Comparison of ENCODE assay signal across 10 mouse cellular contexts in genomic region chr12:85106292-85106691, GRCm38 (mm10). TPM values are rescaled to one million over a fixed set of nuclear protein-coding genes. Genes with fewer than 3 reads are reported as not detected.
A peak's percentile ranks its signal among the peaks of the same experiment; 100 is the strongest.
DNase-seq lines count a peak whose midpoint lies in the region; ATAC-seq lines count a peak whose summit lies in the region.
"Had no signal": no experiment of that assay in that cellular context is flagged by ENCODE, and none has a peak within 500 bp of the region (broad histone marks: within the 10 kb centered on the region; RNA-seq: fewer than 3 reads in every experiment).

No protein-coding gene starts in this region.

- H3K4me3 ChIP-seq in heart, embryonic 15.5 days: 0 out of 2 replicates have a peak overlapping the region, but pooled peaks have one; percentile 7
- peak overlapping the region; percentile 20 for H3K4me3 ChIP-seq in limb, embryonic 13.5 days

- no peaks in the 10 kb centered on the region for H3K36me3 ChIP-seq in heart, embryonic 15.5 days
- no peaks in the 10 kb centered on the region for H3K36me3 ChIP-seq in limb, embryonic 13.5 days

- WGBS in heart, embryonic 15.5 days: 6% methylated on average over 8 of the region's 8 CpGs
- WGBS in limb, embryonic 13.5 days: 1% methylated on average over 8 of the region's 8 CpGs

- peak overlapping the region; percentile 48 for H3K4me2 ChIP-seq in heart, embryonic 15.5 days
- H3K4me2 ChIP-seq in limb, embryonic 13.5 days (replicated peaks): peak overlapping the region; percentile 52

- no peak overlapping the region for H3K9ac ChIP-seq in heart, embryonic 15.5 days
- peak overlapping the region; percentile 50; the same call in 1 of the 2 replicates for H3K9ac ChIP-seq in limb, embryonic 13.5 days

- ATAC-seq in heart, embryonic 15.5 days (replicated peaks; ENCODE audit: insufficient number of reproducible peaks, insufficient read depth, low FRiP score, low read depth): no peak
- no peak for ATAC-seq in limb, embryonic 13.5 days (ENCODE audit: low FRiP score, low read depth)

- no peaks in the 10 kb centered on the region for H3K27me3 ChIP-seq in heart, embryonic 15.5 days
- H3K27me3 ChIP-seq in limb, embryonic 13.5 days: no peaks in the 10 kb centered on the region

- no peak for DNase-seq in heart, postnatal 25 days (ENCODE audit: low spot score)
- peak; percentile 24 for DNase-seq in thymus, postnatal 0 days (ENCODE audit: low spot score)
- DNase-seq in thymus, postnatal 36 days: no peak
- DNase-seq in yolk sac, embryonic 10.5 days (ENCODE audit: low spot score): peak; percentile 26
- DNase-seq in cerebellum, adult 11-12 months: no peak
- DNase-seq in urinary bladder, postnatal 14 days (ENCODE audit: low spot score): no peak
- DNase-seq: kidney, postnatal 4 days had no signal

- H3K27ac ChIP-seq in heart, embryonic 15.5 days: no peak overlapping the region
- no peak overlapping the region for H3K27ac ChIP-seq in limb, embryonic 13.5 days

- intact Hi-C loops in heart, postnatal 25 days (cut with DNase I): no loop called here

- no peaks in the 10 kb centered on the region for H3K9me3 ChIP-seq in heart, embryonic 15.5 days (replicated peaks)
- no peaks in the 10 kb centered on the region for H3K9me3 ChIP-seq in limb, embryonic 13.5 days

- peaks cover 16% of the 10 kb centered on the region for H3K4me1 ChIP-seq in heart, embryonic 15.5 days (replicated peaks)
- H3K4me1 ChIP-seq in limb, embryonic 13.5 days: peaks cover 20% of the 10 kb centered on the region

RNA-seq across cellular contexts. Expression of gene Prox2, which starts 4.3 kb away (rescaled TPM):
- 2.5 TPM in 2 replicates for polyA plus RNA-seq in heart, embryonic 15.5 days (2015; fragmentation: Nextera tagmentation; extraction: Ambion mirVana)
- total RNA-seq in heart, postnatal 25 days (2021): 1 to 10 TPM; 1.5 to 1.8 TPM
- polyA plus RNA-seq in thymus, postnatal 0 days (2015; fragmentation: Nextera tagmentation; extraction: Ambion mirVana): 3.8 and 4.3 TPM in 2 replicates
- polyA plus RNA-seq in limb, embryonic 13.5 days (2015; fragmentation: Nextera tagmentation; extraction: Ambion mirVana): 3.6 and 4.1 TPM in 2 replicates

RNA-seq across cellular contexts. Expression of gene Dlst, which starts 4.3 kb away (rescaled TPM):
- 199 and 204 TPM in 2 replicates for polyA plus RNA-seq in heart, embryonic 15.5 days (2015; fragmentation: Nextera tagmentation; extraction: Ambion mirVana)
- 100 to 1,000 TPM; 830 to 838 TPM for total RNA-seq in heart, postnatal 25 days (2021)
- polyA plus RNA-seq in thymus, postnatal 0 days (2015; fragmentation: Nextera tagmentation; extraction: Ambion mirVana): 83.0 and 89.1 TPM in 2 replicates
- polyA plus RNA-seq in limb, embryonic 13.5 days (2015; fragmentation: Nextera tagmentation; extraction: Ambion mirVana): 105 and 110 TPM in 2 replicates

RNA-seq across cellular contexts. Expression of gene Rps6kl1, which starts 44.8 kb away (rescaled TPM):
- polyA plus RNA-seq in heart, embryonic 15.5 days (2015; fragmentation: Nextera tagmentation; extraction: Ambion mirVana): 0.87 and 1.9 TPM in 2 replicates
- total RNA-seq in heart, postnatal 25 days (2021): 1 to 10 TPM; 2.6 to 4.3 TPM
- 3.2 and 3.4 TPM in 2 replicates for polyA plus RNA-seq in thymus, postnatal 0 days (2015; fragmentation: Nextera tagmentation; extraction: Ambion mirVana)
- polyA plus RNA-seq in limb, embryonic 13.5 days (2015; fragmentation: Nextera tagmentation; extraction: Ambion mirVana): 0.31 and 0.33 TPM in 2 replicates
- total RNA-seq: megakaryocyte progenitor cell, adult 5-6 weeks had no signal

Comparison
In these comparisons a context has a peak if more than half of its experiments do, and no peak if none do; other contexts are left out.
1. DNase-seq: peak in thymus, postnatal 0 days (single experiment) and yolk sac, embryonic 10.5 days (single experiment); none in heart, postnatal 25 days (single experiment), thymus, postnatal 36 days (0 of 2), cerebellum, adult 11-12 months (single experiment) and urinary bladder, postnatal 14 days (single experiment).